Mouse (Mus musculus): Measurements from ENCODE around the gene Pou5f2.

DNA sequence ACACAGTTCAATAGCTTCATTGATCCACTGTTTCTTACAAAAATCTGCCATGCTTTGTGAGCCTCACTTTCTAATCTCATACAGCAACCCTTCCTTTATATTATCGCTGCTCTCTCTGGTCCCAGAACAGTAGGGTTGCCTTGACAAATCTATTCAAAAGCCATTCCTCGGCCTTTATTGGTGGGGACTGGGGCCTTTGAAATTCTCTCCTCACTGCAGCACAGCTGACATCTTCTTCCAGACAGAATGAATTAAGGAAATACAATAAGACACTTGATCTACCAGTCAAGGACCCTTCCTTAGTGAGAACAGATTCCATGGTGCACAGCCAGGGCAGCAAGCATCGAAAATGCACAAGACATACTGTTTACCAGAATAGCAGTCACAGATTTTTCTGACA is 19.4 kb upstream of the Pou5f2 start:
- TF ChIP-seq CTCF (IDR thresholded peaks at IDR 0.05; ENCODE audit: control insufficient read depth, insufficient read depth, insufficient replicate concordance, low read depth, low read length), result no peak
- no peak for TF ChIP-seq POLR2A (IDR thresholded peaks at IDR 0.05; ENCODE audit: control insufficient read depth, low read depth, low read length)

Measured in testis, adult 2 months (tissue).